Comparison of ENCODE assay signal across 32 mouse cellular contexts in the genomic region with DNA sequence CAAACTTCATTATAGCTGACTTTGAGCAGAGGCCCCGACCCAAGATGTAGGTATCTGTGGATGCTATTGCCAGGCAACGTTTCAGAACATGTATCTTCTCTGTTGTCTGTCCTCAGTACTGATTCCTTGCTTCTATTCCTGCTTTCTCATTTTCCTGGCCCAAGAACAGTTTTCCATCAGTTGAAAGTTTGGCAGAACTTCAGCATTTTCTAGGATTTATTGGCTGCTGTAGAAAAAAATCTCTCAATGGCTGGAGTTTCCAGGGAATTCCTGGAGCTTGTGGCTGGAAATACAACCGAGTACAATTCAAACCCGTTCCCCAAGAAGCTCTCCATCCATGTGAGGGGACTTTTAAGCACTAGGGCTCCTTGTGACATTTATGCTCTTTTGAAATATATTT. TPM values are rescaled to one million over a fixed set of nuclear protein-coding genes. Genes with fewer than 3 reads are reported as not detected.
DNase-seq lines count a peak whose midpoint lies in the region; ATAC-seq and TF ChIP-seq lines count a peak whose summit lies in the region.
"Had no signal": no experiment of that assay in that cellular context is flagged by ENCODE, and none has a peak within 500 bp of the region (broad histone marks: within the 10 kb centered on the region; RNA-seq: fewer than 3 reads in every experiment).

No protein-coding gene starts in this region.

- H3K27me3 ChIP-seq in embryonic facial prominence, embryonic 14.5 days (replicated peaks; ENCODE audit: control insufficient read depth, insufficient read depth, low read length), result no peaks in the 10 kb centered on the region
- H3K27me3 ChIP-seq in embryonic facial prominence, embryonic 10.5 days (replicated peaks; ENCODE audit: low read depth, poor library complexity, severe bottlenecking), result no peaks in the 10 kb centered on the region
- no peaks in the 10 kb centered on the region for H3K27me3 ChIP-seq in hindbrain, postnatal 0 days (ENCODE audit: insufficient read depth, low read length)
- no peaks in the 10 kb centered on the region for H3K27me3 ChIP-seq in hindbrain, embryonic 11.5 days (ENCODE audit: control insufficient read depth, insufficient read depth, low read length)
- no peaks in the 10 kb centered on the region for H3K27me3 ChIP-seq in lung, postnatal 0 days (replicated peaks; ENCODE audit: insufficient read depth, low read length)
- H3K27me3 ChIP-seq in limb, embryonic 10.5 days (ENCODE audit: low read depth, poor library complexity, severe bottlenecking), result no peaks in the 10 kb centered on the region
- H3K27me3 ChIP-seq in midbrain, embryonic 14.5 days (ENCODE audit: control insufficient read depth, insufficient read depth, low read length), result no peaks in the 10 kb centered on the region
- H3K27me3 ChIP-seq: heart, embryonic 13.5 days; hindbrain, embryonic 15.5 days; intestine, embryonic 15.5 days; limb, embryonic 12.5 days; liver, embryonic 13.5 days; lung, embryonic 15.5 days; midbrain, embryonic 15.5 days; neural tube, embryonic 15.5 days had no signal

- no peak overlapping the region for H3K9ac ChIP-seq in embryonic facial prominence, embryonic 14.5 days (ENCODE audit: low read depth, low read length)
- H3K9ac ChIP-seq in hindbrain, postnatal 0 days (replicated peaks; ENCODE audit: low read length), result no peak overlapping the region
- no peak overlapping the region for H3K9ac ChIP-seq in hindbrain, embryonic 11.5 days (ENCODE audit: low read depth, low read length)
- no peak overlapping the region for H3K9ac ChIP-seq in lung, postnatal 0 days (replicated peaks; ENCODE audit: low read depth)
- H3K9ac ChIP-seq in midbrain, embryonic 14.5 days (replicated peaks; ENCODE audit: low read length), result no peak overlapping the region
- H3K9ac ChIP-seq: heart, embryonic 13.5 days; hindbrain, embryonic 15.5 days; intestine, embryonic 15.5 days; limb, embryonic 12.5 days; liver, embryonic 13.5 days; lung, embryonic 15.5 days; midbrain, embryonic 15.5 days; neural tube, embryonic 15.5 days had no signal

- H3K4me1 ChIP-seq in embryonic facial prominence, embryonic 14.5 days (ENCODE audit: control insufficient read depth, insufficient read depth, low read length), result no peaks in the 10 kb centered on the region; the same call in 1 of the 2 replicates
- H3K4me1 ChIP-seq in embryonic facial prominence, embryonic 10.5 days, result peaks cover 6% of the 10 kb centered on the region; the same call in 1 of the 2 replicates
- H3K4me1 ChIP-seq in hindbrain, postnatal 0 days (ENCODE audit: insufficient read depth, low read length), result no peaks in the 10 kb centered on the region
- no peaks in the 10 kb centered on the region for H3K4me1 ChIP-seq in hindbrain, embryonic 11.5 days (replicated peaks; ENCODE audit: control insufficient read depth, insufficient read depth, low read length)
- H3K4me1 ChIP-seq in lung, postnatal 0 days (ENCODE audit: insufficient read depth, low read depth, low read length), result no peaks in the 10 kb centered on the region
- no peaks in the 10 kb centered on the region for H3K4me1 ChIP-seq in lung, adult 2 months (ENCODE audit: control insufficient read depth, insufficient read depth, low read length)
- H3K4me1 ChIP-seq in limb, embryonic 10.5 days, result peaks cover 2% of the 10 kb centered on the region; the same call in 1 of the 2 replicates
- no peaks in the 10 kb centered on the region for H3K4me1 ChIP-seq in midbrain, embryonic 14.5 days (ENCODE audit: control insufficient read depth, insufficient read depth, low read length)
- H3K4me1 ChIP-seq: heart, embryonic 13.5 days; hindbrain, embryonic 15.5 days; liver, embryonic 13.5 days; lung, embryonic 15.5 days; midbrain, embryonic 15.5 days had no signal

- H3K4me3 ChIP-seq in embryonic facial prominence, embryonic 14.5 days (ENCODE audit: low read depth, low read length), result no peak overlapping the region
- H3K4me3 ChIP-seq in embryonic facial prominence, embryonic 10.5 days, result no peak overlapping the region
- no peak overlapping the region for H3K4me3 ChIP-seq in hindbrain, postnatal 0 days (ENCODE audit: low read length)
- H3K4me3 ChIP-seq in hindbrain, embryonic 11.5 days (ENCODE audit: low read depth, low read length), result no peak overlapping the region
- H3K4me3 ChIP-seq in lung, postnatal 0 days (ENCODE audit: low read depth, low read length), result no peak overlapping the region
- H3K4me3 ChIP-seq in lung, adult 2 months (replicated peaks; ENCODE audit: extremely low read depth, low read depth, low read length), result no peak overlapping the region
- H3K4me3 ChIP-seq in limb, embryonic 10.5 days, result no peak overlapping the region
- H3K4me3 ChIP-seq in midbrain, embryonic 14.5 days (replicated peaks; ENCODE audit: low read depth, low read length), result no peak overlapping the region
- H3K4me3 ChIP-seq: gastrocnemius, adult 2 months; heart, embryonic 13.5 days; hindbrain, embryonic 15.5 days; intestine, embryonic 15.5 days; limb, embryonic 12.5 days; liver, embryonic 13.5 days; lung, embryonic 15.5 days; midbrain, embryonic 15.5 days; neural tube, embryonic 15.5 days had no signal

- no peak for TF ChIP-seq POLR2A in lung, adult 2 months (IDR thresholded peaks at IDR 0.05; ENCODE audit: borderline replicate concordance, extremely low read depth, low read depth, low read length)

- H3K4me2 ChIP-seq in embryonic facial prominence, embryonic 14.5 days (ENCODE audit: low read depth, low read length), result no peak overlapping the region
- no peak overlapping the region for H3K4me2 ChIP-seq in hindbrain, postnatal 0 days (ENCODE audit: low read depth, low read length)
- no peak overlapping the region for H3K4me2 ChIP-seq in hindbrain, embryonic 11.5 days (replicated peaks; ENCODE audit: low read depth, low read length)
- H3K4me2 ChIP-seq in lung, postnatal 0 days (replicated peaks; ENCODE audit: low read depth, low read length), result no peak overlapping the region
- H3K4me2 ChIP-seq in midbrain, embryonic 14.5 days (ENCODE audit: low read length), result no peak overlapping the region
- H3K4me2 ChIP-seq: heart, embryonic 13.5 days; hindbrain, embryonic 15.5 days; intestine, embryonic 15.5 days; limb, embryonic 12.5 days; liver, embryonic 13.5 days; lung, embryonic 15.5 days; midbrain, embryonic 15.5 days; neural tube, embryonic 15.5 days had no signal

- no peak for ATAC-seq in embryonic facial prominence, embryonic 14.5 days (ENCODE audit: low read depth)
- no peak for ATAC-seq in hindbrain, postnatal 0 days
- no peak for ATAC-seq in hindbrain, embryonic 11.5 days (ENCODE audit: low FRiP score)
- ATAC-seq in lung, postnatal 0 days, result no peak
- ATAC-seq in midbrain, embryonic 14.5 days (ENCODE audit: low FRiP score, low TSS enrichment), result no peak
- ATAC-seq: intestine, embryonic 15.5 days; midbrain, embryonic 15.5 days had no signal

- no peak for TF ChIP-seq CTCF in hindbrain, postnatal 0 days (IDR thresholded peaks at IDR 0.05; ENCODE audit: low read depth)
- no peak for TF ChIP-seq CTCF in lung, postnatal 0 days (IDR thresholded peaks at IDR 0.05)
- TF ChIP-seq CTCF in lung, adult 2 months (IDR thresholded peaks at IDR 0.05; ENCODE audit: insufficient read depth, low read length), result no peak

- WGBS in embryonic facial prominence, embryonic 14.5 days, result 55% methylated on average over 4 of the region's 4 CpGs
- 79% methylated on average over 4 of the region's 4 CpGs for whole genome bisulfite sequencing in embryonic facial prominence, embryonic 10.5 days
- WGBS in hindbrain, postnatal 0 days, result 51% methylated on average over 4 of the region's 4 CpGs
- 81% methylated on average over 4 of the region's 4 CpGs for WGBS in hindbrain, embryonic 11.5 days
- WGBS in lung, postnatal 0 days, result 51% methylated on average over 4 of the region's 4 CpGs
- 63% methylated on average over 4 of the region's 4 CpGs for WGBS in lung, adult 2 months
- 82% methylated on average over 4 of the region's 4 CpGs for whole genome bisulfite sequencing in limb, embryonic 10.5 days
- WGBS in midbrain, embryonic 14.5 days, result 84% methylated on average over 4 of the region's 4 CpGs

- no peaks in the 10 kb centered on the region for H3K9me3 ChIP-seq in embryonic facial prominence, embryonic 14.5 days (ENCODE audit: control insufficient read depth, low read length)
- no peaks in the 10 kb centered on the region for H3K9me3 ChIP-seq in embryonic facial prominence, embryonic 10.5 days
- no peaks in the 10 kb centered on the region for H3K9me3 ChIP-seq in hindbrain, postnatal 0 days (ENCODE audit: low read length)
- H3K9me3 ChIP-seq in hindbrain, embryonic 11.5 days (ENCODE audit: control insufficient read depth, low read length), result no peaks in the 10 kb centered on the region
- no peaks in the 10 kb centered on the region for H3K9me3 ChIP-seq in lung, postnatal 0 days (ENCODE audit: low read length)
- H3K9me3 ChIP-seq in limb, embryonic 10.5 days (replicated peaks), result no peaks in the 10 kb centered on the region
- H3K9me3 ChIP-seq in midbrain, embryonic 14.5 days (ENCODE audit: control insufficient read depth, low read length), result no peaks in the 10 kb centered on the region
- H3K9me3 ChIP-seq: heart, embryonic 13.5 days; hindbrain, embryonic 15.5 days; intestine, embryonic 15.5 days; limb, embryonic 12.5 days; liver, embryonic 13.5 days; lung, embryonic 15.5 days; midbrain, embryonic 15.5 days; neural tube, embryonic 15.5 days had no signal

- no peaks in the 10 kb centered on the region for H3K36me3 ChIP-seq in embryonic facial prominence, embryonic 14.5 days (ENCODE audit: control insufficient read depth, insufficient read depth, low read length)
- no peaks in the 10 kb centered on the region for H3K36me3 ChIP-seq in embryonic facial prominence, embryonic 10.5 days (replicated peaks)
- H3K36me3 ChIP-seq in hindbrain, postnatal 0 days (ENCODE audit: insufficient read depth, low read length), result no peaks in the 10 kb centered on the region
- H3K36me3 ChIP-seq in hindbrain, embryonic 11.5 days (ENCODE audit: control insufficient read depth, insufficient read depth, low read length), result no peaks in the 10 kb centered on the region
- no peaks in the 10 kb centered on the region for H3K36me3 ChIP-seq in lung, postnatal 0 days (ENCODE audit: insufficient read depth, low read length)
- no peaks in the 10 kb centered on the region for H3K36me3 ChIP-seq in limb, embryonic 10.5 days
- no peaks in the 10 kb centered on the region for H3K36me3 ChIP-seq in midbrain, embryonic 14.5 days (ENCODE audit: control insufficient read depth, insufficient read depth, low read length)
- H3K36me3 ChIP-seq: G1E; heart, embryonic 13.5 days; hindbrain, embryonic 15.5 days; intestine, embryonic 15.5 days; limb, embryonic 12.5 days; liver, embryonic 13.5 days; lung, embryonic 15.5 days; midbrain, embryonic 15.5 days; neural tube, embryonic 15.5 days had no signal

- H3K27ac ChIP-seq in embryonic facial prominence, embryonic 14.5 days (replicated peaks; ENCODE audit: low read depth, low read length), result no peak overlapping the region
- H3K27ac ChIP-seq in embryonic facial prominence, embryonic 10.5 days (replicated peaks), result no peak overlapping the region
- no peak overlapping the region for H3K27ac ChIP-seq in hindbrain, postnatal 0 days
- H3K27ac ChIP-seq in hindbrain, embryonic 11.5 days (ENCODE audit: low read depth, low read length), result no peak overlapping the region
- no peak overlapping the region for H3K27ac ChIP-seq in lung, postnatal 0 days (ENCODE audit: low read length)
- H3K27ac ChIP-seq in limb, embryonic 10.5 days, result no peak overlapping the region
- no peak overlapping the region for H3K27ac ChIP-seq in midbrain, embryonic 14.5 days (replicated peaks; ENCODE audit: low read depth, low read length)
- H3K27ac ChIP-seq: gastrocnemius, adult 2 months; heart, embryonic 13.5 days; hindbrain, embryonic 15.5 days; intestine, embryonic 15.5 days; limb, embryonic 12.5 days; liver, embryonic 13.5 days; lung, embryonic 15.5 days; macrophage; midbrain, embryonic 15.5 days; neural tube, embryonic 15.5 days had no signal

- no peak for TF ChIP-seq EP300 in lung, postnatal 0 days (IDR thresholded peaks at IDR 0.05)

- DNase-seq in embryonic facial prominence, embryonic 14.5 days (ENCODE audit: low spot score), result peak; percentile 71
- no peak for DNase-seq in embryonic facial prominence, embryonic 10.5 days (ENCODE audit: low spot score)
- DNase-seq in hindbrain, postnatal 0 days (ENCODE audit: low spot score), result peak; percentile 16
- no peak for DNase-seq in hindbrain, embryonic 11.5 days (ENCODE audit: low spot score)
- peak; percentile 15 for DNase-seq in lung, postnatal 0 days (ENCODE audit: low spot score)
- no peak for DNase-seq in lung, adult 2 months
- peak; percentile 2 for DNase-seq in limb, embryonic 10.5 days (ENCODE audit: low spot score)
- no peak for DNase-seq in midbrain, embryonic 14.5 days
- DNase-seq: adrenal gland, adult 2 months; adrenal gland, postnatal 36 days; cerebellum, adult 8-10 months; cerebellum, postnatal 25 days; gastrocnemius, adult 2 months; gastrocnemius, postnatal 36 days; heart, adult 18-20 months; kidney, adult 8-10 months; kidney, postnatal 25 days; liver, embryonic 13.5 days; retina, postnatal 1 day; right cerebral cortex, postnatal 14 days had no signal

RNA-seq across cellular contexts. Expression of gene Adamts16, which starts 10.6 kb away (rescaled TPM):
- polyA plus RNA-seq in embryonic facial prominence, embryonic 14.5 days (2014; fragmentation: Nextera tagmentation; extraction: Ambion mirVana), result 1.9 and 2.5 TPM in 2 replicates
- polyA plus RNA-seq in embryonic facial prominence, embryonic 10.5 days (2016; fragmentation: Nextera tagmentation; extraction: Ambion mirVana), result 0.33 and 0.36 TPM in 2 replicates
- 4.5 and 4.7 TPM in 2 replicates for total RNA-seq in hindbrain, postnatal 0 days (2014; rRNA removed)
- polyA plus RNA-seq in hindbrain, postnatal 0 days (2015; fragmentation: Nextera tagmentation; extraction: Ambion mirVana), result 2.4 and 2.9 TPM in 2 replicates
- 1.1 TPM in 2 replicates for polyA plus RNA-seq in hindbrain, embryonic 11.5 days (2014; fragmentation: Nextera tagmentation; extraction: Ambion mirVana)
- not detected in 2 replicates for polyA plus RNA-seq in lung, postnatal 0 days (2015; fragmentation: Nextera tagmentation; extraction: Ambion mirVana)
- 0.04 TPM in 1 of 2 replicates, not detected in the other for polyA plus RNA-seq in lung, adult 2 months (2012; rRNA removed)
- 1.5 and 1.9 TPM in 2 replicates for polyA plus RNA-seq in limb, embryonic 10.5 days (2016; fragmentation: Nextera tagmentation; extraction: Ambion mirVana)
- polyA plus RNA-seq in midbrain, embryonic 14.5 days (2014; fragmentation: Nextera tagmentation; extraction: Ambion mirVana), result 1.4 TPM in 2 replicates
- total RNA-seq: heart, adult 18-20 months; hematopoietic stem cell, adult 5-6 weeks; megakaryocyte-erythroid progenitor cell, adult 5-6 weeks had no signal
- polyA plus RNA-seq: G1E; macrophage; small intestine, adult 2 months had no signal

Comparison
In these comparisons a context has a peak if more than half of its experiments do, and no peak if none do; other contexts are left out.
1. DNase-seq: peak in embryonic facial prominence, embryonic 14.5 days (single experiment), hindbrain, postnatal 0 days (single experiment), lung, postnatal 0 days (single experiment) and limb, embryonic 10.5 days (single experiment); none in embryonic facial prominence, embryonic 10.5 days (single experiment), hindbrain, embryonic 11.5 days (single experiment), lung, adult 2 months (single experiment) and midbrain, embryonic 14.5 days (single experiment).